Mouse (Mus musculus): ENCODE data around the gene S100a7a.

DNA sequence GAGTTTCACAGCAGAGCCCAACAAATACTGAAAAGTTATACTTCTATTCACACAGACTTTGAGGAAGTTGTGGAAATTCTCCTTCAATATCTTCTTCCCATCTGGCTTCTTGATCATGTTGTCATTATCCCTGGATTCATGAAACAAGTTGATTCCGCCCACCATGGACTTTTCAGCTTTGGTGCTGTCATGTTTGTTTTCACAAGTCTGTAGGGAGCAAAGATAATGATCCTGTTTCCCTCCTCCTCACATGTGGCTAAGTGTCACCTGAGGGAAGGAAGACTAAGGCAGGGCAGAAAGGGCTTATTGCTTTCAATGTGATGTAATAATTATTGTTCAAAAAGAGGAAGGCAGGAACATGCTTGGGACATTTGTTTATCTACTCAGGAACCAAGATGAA, 6.5 kb upstream of the S100a7a start:
- TF ChIP-seq CTCF (IDR thresholded peaks at IDR 0.05; ENCODE audit: extremely low read depth, insufficient read depth, insufficient read length, insufficient replicate concordance): no peak
- TF ChIP-seq POLR2A (IDR thresholded peaks at IDR 0.05; ENCODE audit: low read depth, low read length): no peak

Data from spleen, adult 2 months (tissue).